Mouse (Mus musculus): Measurements from ENCODE around the gene Ddx1. TPM values are rescaled to one million over a fixed set of nuclear protein-coding genes. Genes with fewer than 3 reads are reported as not detected.
"Not testable (repeated sequence)": the region's sequence is repeated elsewhere in the genome, so short reads cannot be mapped to it uniquely, and the experiment has no call there.

The Ddx1 gene
- polyA plus RNA-seq, 1 experiment = 43.0 TPM

- no peak overlapping the region for H3K4me3 ChIP-seq (ENCODE audit: insufficient read depth, poor library complexity, severe bottlenecking)
- TF ChIP-seq MYOD1 (IDR thresholded peaks at IDR 0.05; ENCODE audit: control insufficient read depth, insufficient read length, low read depth) (no peak), MAX (IDR thresholded peaks at IDR 0.05) (no peak), MYOG (IDR thresholded peaks at IDR 0.05; ENCODE audit: control insufficient read depth, extremely low read depth, insufficient read length) (no peak), USF1 (IDR thresholded peaks at IDR 0.05; ENCODE audit: low read depth) (no peak), CTCF (IDR thresholded peaks at IDR 0.05; ENCODE audit: control insufficient read depth, insufficient read depth, insufficient read length) (no peak), FOSL1 (IDR thresholded peaks at IDR 0.05; ENCODE audit: insufficient read depth, low read length, poor library complexity, severe bottlenecking) (no peak), CEBPB (IDR thresholded peaks at IDR 0.05; ENCODE audit: low read depth) (no peak)
Observed at GRCm38 (mm10) chr12:13186209-13186608, 62.8 kb downstream of the Ddx1 start.

GRCm38 (mm10) chr12:13184873-13185361 lies 64.1 kb downstream of the Ddx1 start:
- no peaks in the 10 kb centered on the region for H3K79me3 ChIP-seq (ENCODE audit: low read depth)
- H3ac ChIP-seq (ENCODE audit: control insufficient read depth, insufficient read length, low read depth) = no peak overlapping the region
- H3K36me3 ChIP-seq (ENCODE audit: control insufficient read depth, insufficient read depth) = no peaks in the 10 kb centered on the region
- peaks cover 5% of the 10 kb centered on the region for H3K27me3 ChIP-seq (ENCODE audit: control insufficient read depth, insufficient read depth, insufficient read length)
- TF ChIP-seq MYOG (IDR thresholded peaks at IDR 0.05; ENCODE audit: control insufficient read depth, extremely low read depth, insufficient read length) (no peak), USF1 (IDR thresholded peaks at IDR 0.05; ENCODE audit: low read depth) (no peak), CEBPB (IDR thresholded peaks at IDR 0.05; ENCODE audit: low read depth) (no peak)
- H3K79me2 ChIP-seq (ENCODE audit: control insufficient read depth, insufficient read depth) = no peaks in the 10 kb centered on the region
- H3K4me3 ChIP-seq (ENCODE audit: insufficient read depth, poor library complexity, severe bottlenecking) = no peak overlapping the region

More at GRCm38 (mm10) chr12:13186209-13186608, 62.8 kb downstream of the Ddx1 start:
- H3K79me3 ChIP-seq (ENCODE audit: low read depth) = no peaks in the 10 kb centered on the region
- H3K27me3 ChIP-seq (ENCODE audit: control insufficient read depth, insufficient read depth, insufficient read length) = peaks cover 5% of the 10 kb centered on the region
- no peak overlapping the region for H3ac ChIP-seq (ENCODE audit: control insufficient read depth, insufficient read length, low read depth)
- no peaks in the 10 kb centered on the region for H3K36me3 ChIP-seq (ENCODE audit: control insufficient read depth, insufficient read depth)
- H3K79me2 ChIP-seq (ENCODE audit: control insufficient read depth, insufficient read depth) = no peaks in the 10 kb centered on the region

GRCm38 (mm10) chr12:13184136-13184535 lies 64.9 kb downstream of the Ddx1 start:
- not testable (repeated sequence) for H3K36me3 ChIP-seq (ENCODE audit: control insufficient read depth, insufficient read depth); H3K79me2 ChIP-seq (ENCODE audit: control insufficient read depth, insufficient read depth); H3K79me3 ChIP-seq (ENCODE audit: low read depth)

GRCm38 (mm10) chr12:13182220-13182619 lies 66.8 kb downstream of the Ddx1 start:
- TF ChIP-seq MYOG (IDR thresholded peaks at IDR 0.05; ENCODE audit: control insufficient read depth, extremely low read depth, insufficient read length) (no peak), MAX (IDR thresholded peaks at IDR 0.05) (no peak), MYOD1 (IDR thresholded peaks at IDR 0.05; ENCODE audit: control insufficient read depth, insufficient read length, low read depth) (no peak), CTCF (IDR thresholded peaks at IDR 0.05; ENCODE audit: control insufficient read depth, insufficient read depth, insufficient read length) (no peak), FOSL1 (IDR thresholded peaks at IDR 0.05; ENCODE audit: insufficient read depth, low read length, poor library complexity, severe bottlenecking) (no peak), CEBPB (IDR thresholded peaks at IDR 0.05; ENCODE audit: low read depth) (no peak), USF1 (IDR thresholded peaks at IDR 0.05; ENCODE audit: low read depth) (no peak)
- no peaks in the 10 kb centered on the region for H3K79me3 ChIP-seq (ENCODE audit: low read depth)

More at GRCm38 (mm10) chr12:13184136-13184535, 64.9 kb downstream of the Ddx1 start:
- H3K4me3 ChIP-seq (ENCODE audit: insufficient read depth, poor library complexity, severe bottlenecking); H3ac ChIP-seq (ENCODE audit: control insufficient read depth, insufficient read length, low read depth); H3K27me3 ChIP-seq (ENCODE audit: control insufficient read depth, insufficient read depth, insufficient read length): not testable (repeated sequence)

GRCm38 (mm10) chr12:13181721-13182120 lies 67.3 kb downstream of the Ddx1 start:
- Histone ChIP-seq H3K79me3 (ENCODE audit: low read depth) (no peaks in the 10 kb centered on the region), H3K4me3 (ENCODE audit: insufficient read depth, poor library complexity, severe bottlenecking) (no peak overlapping the region), H3ac (ENCODE audit: control insufficient read depth, insufficient read length, low read depth) (no peak overlapping the region), H3K79me2 (ENCODE audit: control insufficient read depth, insufficient read depth) (no peaks in the 10 kb centered on the region), H3K36me3 (ENCODE audit: control insufficient read depth, insufficient read depth) (no peaks in the 10 kb centered on the region), H3K27me3 (ENCODE audit: control insufficient read depth, insufficient read depth, insufficient read length) (peaks cover 5% of the 10 kb centered on the region)
- TF ChIP-seq MYOG (IDR thresholded peaks at IDR 0.05; ENCODE audit: control insufficient read depth, extremely low read depth, insufficient read length) = no peak
- no peak for TF ChIP-seq CTCF (IDR thresholded peaks at IDR 0.05; ENCODE audit: control insufficient read depth, insufficient read depth, insufficient read length)
- TF ChIP-seq FOSL1 (IDR thresholded peaks at IDR 0.05; ENCODE audit: insufficient read depth, low read length, poor library complexity, severe bottlenecking) = no peak
- TF ChIP-seq MAX (IDR thresholded peaks at IDR 0.05) = no peak
- TF ChIP-seq CEBPB (IDR thresholded peaks at IDR 0.05; ENCODE audit: low read depth) = no peak
- TF ChIP-seq USF1 (IDR thresholded peaks at IDR 0.05; ENCODE audit: low read depth) = no peak
- no peak for TF ChIP-seq MYOD1 (IDR thresholded peaks at IDR 0.05; ENCODE audit: control insufficient read depth, insufficient read length, low read depth)

More at GRCm38 (mm10) chr12:13182220-13182619, 66.8 kb downstream of the Ddx1 start:
- Histone ChIP-seq H3K36me3 (ENCODE audit: control insufficient read depth, insufficient read depth) (no peaks in the 10 kb centered on the region), H3K27me3 (ENCODE audit: control insufficient read depth, insufficient read depth, insufficient read length) (peaks cover 5% of the 10 kb centered on the region), H3K79me2 (ENCODE audit: control insufficient read depth, insufficient read depth) (no peaks in the 10 kb centered on the region), H3K4me3 (ENCODE audit: insufficient read depth, poor library complexity, severe bottlenecking) (no peak overlapping the region), H3ac (ENCODE audit: control insufficient read depth, insufficient read length, low read depth) (no peak overlapping the region)

- Histone ChIP-seq H3K4me3 (ENCODE audit: insufficient read depth, poor library complexity, severe bottlenecking) (no peak overlapping the region), H3ac (ENCODE audit: control insufficient read depth, insufficient read length, low read depth) (no peak overlapping the region), H3K27me3 (ENCODE audit: control insufficient read depth, insufficient read depth, insufficient read length) (peaks cover 5% of the 10 kb centered on the region), H3K79me2 (ENCODE audit: control insufficient read depth, insufficient read depth) (no peaks in the 10 kb centered on the region), H3K79me3 (ENCODE audit: low read depth) (no peaks in the 10 kb centered on the region), H3K36me3 (ENCODE audit: control insufficient read depth, insufficient read depth) (no peaks in the 10 kb centered on the region)
- no peak for TF ChIP-seq MYOG (IDR thresholded peaks at IDR 0.05; ENCODE audit: control insufficient read depth, extremely low read depth, insufficient read length)
- TF ChIP-seq FOSL1 (IDR thresholded peaks at IDR 0.05; ENCODE audit: insufficient read depth, low read length, poor library complexity, severe bottlenecking) = no peak
- no peak for TF ChIP-seq USF1 (IDR thresholded peaks at IDR 0.05; ENCODE audit: low read depth)
- no peak for TF ChIP-seq CEBPB (IDR thresholded peaks at IDR 0.05; ENCODE audit: low read depth)
- TF ChIP-seq MAX (IDR thresholded peaks at IDR 0.05) = no peak
- TF ChIP-seq CTCF (IDR thresholded peaks at IDR 0.05; ENCODE audit: control insufficient read depth, insufficient read depth, insufficient read length) = no peak
- no peak for TF ChIP-seq MYOD1 (IDR thresholded peaks at IDR 0.05; ENCODE audit: control insufficient read depth, insufficient read length, low read depth)
Observed at GRCm38 (mm10) chr12:13180715-13181335, 68.2 kb downstream of the Ddx1 start.

Data from C2C12 (cell line).